Mouse (Mus musculus) midbrain, embryonic 11.5 days (tissue): ENCODE data around the gene Plcl2. TPM values are rescaled to one million over a fixed set of nuclear protein-coding genes. Genes with fewer than 3 reads are reported as not detected.
"Not testable (repeated sequence)": the region's sequence is repeated elsewhere in the genome, so short reads cannot be mapped to it uniquely, and the experiment has no call there.

Source experiments
- ATAC-seq: fragments of 200-750 bp; cut with Nextera tagmentation; 2 replicates; pipeline ENCODE4 v1.8.0; 2017; ENCODE audit warnings: moderate TSS enrichment, moderate library complexity; ENCODE audit not compliant: low FRiP score
- DNase-seq: peaks from one replicate; pipeline ENCODE4 v3.0.0; 2015; ENCODE audit warnings: low spot score; ENCODE audit errors: missing footprints
- H3K27ac ChIP-seq: fragments of 300-500 bp; sonication (generic); 2 replicates; pipeline ENCODE4 v1.5.1; 2014; ENCODE audit warnings: low read depth, low read length
- H3K27me3 ChIP-seq: fragments of 300-500 bp; sonication (generic); 2 replicates; pipeline ENCODE4 v1.6.1; 2014; ENCODE audit warnings: mild to moderate bottlenecking, low read length, moderate library complexity, mixed read lengths; ENCODE audit not compliant: control insufficient read depth, insufficient read depth
- H3K36me3 ChIP-seq: fragments of 300-500 bp; sonication (generic); 2 replicates; pipeline ENCODE4 v1.6.1; 2014; ENCODE audit warnings: mild to moderate bottlenecking, low read length, moderate library complexity, mixed read lengths; ENCODE audit not compliant: control insufficient read depth, insufficient read depth
- H3K4me1 ChIP-seq: fragments of 300-500 bp; sonication (generic); 2 replicates; pipeline ENCODE4 v1.6.1; 2014; ENCODE audit warnings: low read length; ENCODE audit not compliant: control insufficient read depth, insufficient read depth
- H3K4me2 ChIP-seq: fragments of 300-500 bp; sonication (generic); 2 replicates; pipeline ENCODE4 v1.6.1; 2014; ENCODE audit warnings: mild to moderate bottlenecking, moderate library complexity
- H3K4me3 ChIP-seq: fragments of 300-500 bp; sonication (generic); 2 replicates; pipeline ENCODE4 v1.5.1; 2014; ENCODE audit warnings: low read depth, low read length
- H3K9ac ChIP-seq: fragments of 300-500 bp; sonication (generic); 2 replicates; pipeline ENCODE4 v1.6.1; 2014; ENCODE audit warnings: low read length
- H3K9me3 ChIP-seq: fragments of 300-500 bp; sonication (generic); 2 replicates; pipeline ENCODE4 v1.6.1; 2016; ENCODE audit warnings: low read length; ENCODE audit not compliant: control insufficient read depth
- WGBS: fragments of 180-500 bp; shearing (Covaris S2); extraction: QIAGEN DNeasy Blood & Tissue Kit; methylation state at CpG from one replicate; pipeline ENCODE4 v1.1.7; 2014; 5-methylcytosine and 5-hydroxymethylcytosine counted together
- polyA plus RNA-seq: library from polyadenylated mRNA; unstranded; fragments of >200 nt; fragmentation: Nextera tagmentation; extraction: Ambion mirVana; gene quantifications from 2 replicates; pipeline ENCODE4 v1.2.1, GENCODE M21; 2014

Gene Plcl2
- polyA plus RNA-seq, 1 experiment from 2014 or later = 6.1 TPM

DNA sequence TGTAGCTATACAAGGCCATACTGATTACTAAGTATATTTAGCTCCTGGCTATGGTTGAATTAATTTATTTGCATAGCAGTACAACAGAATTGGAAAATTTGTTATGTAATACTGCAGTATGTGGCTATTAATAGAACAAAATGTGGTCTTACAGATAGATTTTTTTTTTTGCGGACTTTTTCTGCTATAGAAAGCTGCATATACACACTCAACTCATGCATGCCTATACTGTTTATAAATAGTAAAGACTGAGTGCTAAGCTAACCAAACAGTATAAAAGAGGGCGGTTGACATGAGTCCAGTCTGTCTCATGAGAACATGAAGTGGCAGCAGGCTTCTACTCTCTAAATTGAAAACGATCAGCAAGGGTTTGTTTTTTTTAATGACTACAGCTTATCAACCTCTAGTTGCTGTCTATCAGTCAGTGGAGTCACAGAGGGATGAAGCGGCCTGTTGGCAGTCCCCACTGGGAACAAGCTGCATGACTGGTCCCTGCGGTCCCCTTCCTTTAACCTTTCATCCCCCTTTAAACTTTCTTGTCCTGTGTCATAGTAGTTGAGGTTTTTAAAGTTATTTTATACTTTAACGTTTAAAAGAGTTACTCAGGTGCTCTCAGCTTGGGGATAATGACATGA is 8.7 kb downstream of the Plcl2 start:
- H3K4me1 ChIP-seq = peaks cover 4% of the 10 kb centered on the region
- WGBS = 87% methylated on average over 6 of the region's 6 CpGs

DNA sequence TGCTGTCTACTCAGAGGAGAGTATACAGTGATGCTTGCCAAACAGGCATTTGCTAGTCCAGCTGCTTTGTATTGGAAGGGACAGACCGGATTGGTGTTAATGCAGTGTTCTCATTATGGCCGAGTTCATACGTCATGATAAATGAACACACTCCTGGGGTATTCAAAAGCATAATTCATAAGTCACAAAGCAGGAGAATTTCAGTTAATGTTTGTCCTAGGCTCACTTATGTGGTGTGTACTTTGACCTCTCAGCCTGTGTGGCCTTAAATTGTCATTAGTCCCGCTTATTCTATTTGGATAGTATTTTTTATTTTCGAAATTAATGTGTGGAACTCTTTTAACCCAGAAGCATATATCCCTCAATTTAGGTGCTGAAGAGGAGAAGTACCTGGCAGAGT is 10.4 kb downstream of the Plcl2 start:
- 92% methylated on average over 5 of the region's 5 CpGs for WGBS

More for the DNA sequence above, 8.7 kb downstream of the Plcl2 start:
- Histone ChIP-seq H3K27me3 (no peaks in the 10 kb centered on the region), H3K27ac (no peak overlapping the region), H3K4me3 (no peak overlapping the region), H3K4me2 (no peak overlapping the region), H3K36me3 (no peaks in the 10 kb centered on the region), H3K9ac (no peak overlapping the region), H3K9me3 (no peaks in the 10 kb centered on the region)
- ATAC-seq = no peak
- DNase-seq = peak; percentile 71

DNA sequence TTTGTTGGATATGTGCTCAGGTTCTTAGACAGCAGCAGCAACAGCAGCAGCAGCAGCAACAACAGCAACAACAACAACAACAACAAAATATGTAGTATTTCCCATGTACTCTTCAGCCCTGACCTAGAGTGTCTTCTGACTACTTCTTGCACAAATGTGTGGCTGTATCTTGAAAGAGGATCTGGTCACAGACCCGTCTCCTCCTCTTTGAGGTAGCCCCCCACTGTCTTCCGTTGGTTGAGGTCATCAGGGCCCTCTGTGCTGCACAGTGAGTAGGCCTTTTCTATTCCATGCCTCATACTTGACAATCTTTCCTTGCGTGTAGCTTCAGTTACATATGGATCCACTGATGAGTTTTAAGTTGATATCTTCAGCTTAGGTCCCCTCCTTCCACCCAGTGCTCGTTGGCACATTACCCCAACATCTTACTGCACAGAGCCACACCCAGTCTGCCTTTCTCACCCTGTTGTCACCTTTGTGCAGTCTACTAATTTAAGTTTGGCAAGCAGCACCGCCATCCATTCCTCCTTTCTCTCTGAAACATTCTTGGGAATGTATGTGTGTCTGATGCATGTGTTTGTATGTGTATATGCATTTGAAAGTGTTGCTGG is 13.4 kb downstream of the Plcl2 start:
- Histone ChIP-seq H3K4me3 (no peak overlapping the region), H3K36me3 (no peaks in the 10 kb centered on the region), H3K9ac (no peak overlapping the region), H3K4me1 (peaks cover 4% of the 10 kb centered on the region), H3K27me3 (no peaks in the 10 kb centered on the region), H3K9me3 (no peaks in the 10 kb centered on the region), H3K27ac (no peak overlapping the region), H3K4me2 (no peak overlapping the region)
- WGBS = 83% methylated on average over 5 of the region's 5 CpGs
- DNase-seq = peak; percentile 49
- no peak for ATAC-seq

More for the DNA sequence above, 10.4 kb downstream of the Plcl2 start:
- no peaks in the 10 kb centered on the region for H3K36me3 ChIP-seq
- no peaks in the 10 kb centered on the region for H3K4me1 ChIP-seq
- H3K27ac ChIP-seq = no peak overlapping the region
- no peaks in the 10 kb centered on the region for H3K27me3 ChIP-seq
- H3K9me3 ChIP-seq = no peaks in the 10 kb centered on the region
- DNase-seq (no peak), ATAC-seq (no peak)
- H3K4me2 ChIP-seq = no peak overlapping the region
- no peak overlapping the region for H3K4me3 ChIP-seq
- H3K9ac ChIP-seq = no peak overlapping the region

DNA sequence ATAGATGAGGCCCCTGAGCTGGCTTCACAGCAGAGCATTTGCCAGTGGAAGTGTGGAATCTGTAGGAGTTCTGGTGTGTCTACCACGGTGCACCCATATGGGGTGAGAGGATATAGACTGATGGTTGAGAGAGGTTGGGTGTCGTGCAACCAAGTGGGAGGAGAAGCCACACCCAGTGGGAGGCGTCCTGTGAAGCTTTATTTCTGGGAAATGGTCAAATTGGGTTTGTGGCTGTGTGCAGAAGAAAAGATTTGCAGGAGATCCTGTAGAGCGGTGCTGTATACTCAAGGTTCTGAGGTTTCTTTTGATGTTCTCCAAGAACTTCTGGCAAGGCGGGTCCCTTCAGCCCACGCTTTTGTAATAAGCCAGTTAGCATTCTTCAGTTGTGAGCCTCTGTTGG is 15.8 kb downstream of the Plcl2 start:
- no peaks in the 10 kb centered on the region for H3K9me3 ChIP-seq
- H3K4me3 ChIP-seq = no peak overlapping the region
- H3K4me2 ChIP-seq = no peak overlapping the region
- DNase-seq = no peak
- no peak overlapping the region for H3K9ac ChIP-seq
- no peaks in the 10 kb centered on the region for H3K27me3 ChIP-seq
- peaks cover 4% of the 10 kb centered on the region for H3K4me1 ChIP-seq
- no peaks in the 10 kb centered on the region for H3K36me3 ChIP-seq
- peak; percentile 30; the same call in 1 of the 2 replicates for ATAC-seq
- WGBS = 79% methylated on average over 6 of the region's 6 CpGs
- no peak overlapping the region for H3K27ac ChIP-seq

DNA sequence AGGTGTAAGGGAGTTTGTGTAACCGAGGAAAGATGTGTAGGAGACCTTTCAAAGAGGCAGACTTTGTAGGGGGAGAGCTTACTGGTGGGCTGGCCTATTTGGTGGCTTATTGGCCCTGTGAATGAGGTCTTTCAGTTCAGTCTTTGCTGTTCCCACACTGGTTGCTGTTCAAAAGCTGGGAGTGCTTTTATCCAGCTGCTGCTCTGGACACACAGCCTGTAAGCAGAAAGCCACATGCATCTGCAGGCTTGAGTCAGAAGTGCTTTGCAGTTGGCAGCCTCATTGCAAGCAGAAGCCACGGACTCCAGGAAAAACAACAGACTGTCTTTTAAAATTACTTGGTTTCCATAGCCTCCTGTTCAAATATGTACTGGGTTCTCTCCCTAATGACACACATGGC is 16.6 kb downstream of the Plcl2 start:
- ATAC-seq = peak; percentile 33; the same call in 1 of the 2 replicates
- DNase-seq = no peak
- H3K4me2 ChIP-seq = no peak overlapping the region
- no peak overlapping the region for H3K4me3 ChIP-seq
- H3K9me3 ChIP-seq = no peaks in the 10 kb centered on the region
- H3K9ac ChIP-seq = no peak overlapping the region
- 50% methylated on average over 2 of the region's 2 CpGs for WGBS
- no peak overlapping the region for H3K27ac ChIP-seq
- no peaks in the 10 kb centered on the region for H3K36me3 ChIP-seq
- no peaks in the 10 kb centered on the region for H3K27me3 ChIP-seq
- H3K4me1 ChIP-seq = peaks cover 4% of the 10 kb centered on the region

DNA sequence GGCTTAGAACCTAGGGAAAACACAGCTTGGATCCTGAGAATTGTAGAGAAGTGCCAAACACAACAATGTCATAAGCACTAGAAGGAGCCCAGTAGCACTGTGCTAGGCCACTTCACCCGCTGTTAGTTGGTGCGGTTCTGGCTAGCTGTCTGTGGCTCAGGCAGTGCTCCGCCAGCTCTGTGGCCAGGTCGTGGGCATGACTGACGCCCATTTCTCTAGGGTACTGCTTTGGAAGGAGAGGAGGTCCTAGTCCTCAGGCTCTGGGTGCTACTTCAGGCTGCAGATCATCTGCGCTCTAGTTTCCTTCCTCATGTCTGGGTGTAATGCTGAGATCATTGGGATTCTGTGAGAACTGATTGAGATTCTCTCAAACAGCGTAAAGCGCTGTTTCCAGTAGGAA is 20.9 kb downstream of the Plcl2 start:
- Histone ChIP-seq H3K4me2 (no peak overlapping the region), H3K36me3 (no peaks in the 10 kb centered on the region), H3K27ac (no peak overlapping the region), H3K9ac (no peak overlapping the region), H3K4me3 (no peak overlapping the region), H3K27me3 (no peaks in the 10 kb centered on the region), H3K4me1 (peaks cover 1% of the 10 kb centered on the region), H3K9me3 (no peaks in the 10 kb centered on the region)
- ATAC-seq (no peak), DNase-seq (no peak)
- 89% methylated on average over 8 of the region's 8 CpGs for WGBS

DNA sequence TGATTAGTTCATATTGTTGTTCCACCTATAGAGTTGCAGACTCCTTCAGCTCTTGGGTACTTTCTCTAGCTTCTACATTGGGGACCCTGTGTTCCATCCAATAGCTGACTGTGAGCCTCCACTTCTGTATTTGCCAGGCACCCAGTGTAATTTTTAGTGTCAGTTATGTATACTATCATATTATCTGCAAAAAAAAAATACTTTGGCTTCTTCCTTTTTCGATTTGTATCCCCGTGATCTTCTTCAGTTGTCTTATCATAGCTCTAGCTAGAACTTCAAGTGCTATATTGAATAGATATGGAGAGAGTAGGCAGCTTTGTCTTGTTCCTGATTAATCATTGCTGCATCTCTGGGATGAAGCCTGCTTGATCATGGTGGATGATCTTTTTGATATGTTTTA is 25.7 kb downstream of the Plcl2 start:
- DNase-seq, H3K4me3 ChIP-seq, H3K36me3 ChIP-seq, H3K27me3 ChIP-seq, ATAC-seq, H3K4me1 ChIP-seq, H3K4me2 ChIP-seq, H3K9me3 ChIP-seq, H3K27ac ChIP-seq, H3K9ac ChIP-seq: not testable (repeated sequence)
- 91% methylated on average over 2 of the region's 2 CpGs for WGBS

DNA sequence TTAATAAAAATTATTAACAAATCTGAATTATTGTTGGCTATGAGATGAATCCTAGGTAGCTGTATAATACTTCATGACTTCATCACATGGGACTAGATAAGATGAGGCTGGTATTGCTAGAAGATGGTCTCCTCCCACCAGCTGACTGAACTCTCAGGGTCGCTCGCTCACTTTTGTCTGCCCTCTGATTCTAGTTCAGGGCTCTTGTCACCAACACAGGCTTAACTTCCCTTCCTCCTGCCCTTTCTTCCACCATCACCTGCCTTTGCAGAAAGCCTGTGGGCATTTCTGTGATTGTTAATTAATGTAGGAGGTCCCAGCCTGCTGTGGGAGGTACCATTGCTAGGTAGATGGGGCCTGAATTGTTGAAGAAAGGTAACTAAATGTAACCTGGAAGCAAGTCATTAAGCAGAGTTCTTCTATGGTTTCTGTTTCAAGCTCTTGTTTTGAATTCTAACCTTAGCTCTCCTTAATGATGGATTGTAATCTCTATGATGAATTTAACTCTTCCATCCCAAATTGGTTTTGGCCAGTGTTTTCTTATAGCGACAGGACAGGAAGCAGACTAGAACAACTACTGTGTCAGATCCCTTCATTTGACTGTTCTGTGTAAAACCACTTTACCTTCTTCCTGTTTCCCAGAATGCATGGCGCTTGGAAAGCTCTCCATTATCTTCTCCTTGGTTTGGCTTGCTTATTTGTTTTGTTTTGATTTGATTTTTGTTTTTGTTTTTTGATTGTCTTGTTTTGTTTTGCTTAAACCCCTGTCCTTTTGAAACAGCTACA is 27.4 kb downstream of the Plcl2 start:
- no peak overlapping the region for H3K9ac ChIP-seq
- DNase-seq (no peak), ATAC-seq (no peak)
- no peaks in the 10 kb centered on the region for H3K9me3 ChIP-seq
- H3K27me3 ChIP-seq = no peaks in the 10 kb centered on the region
- H3K4me1 ChIP-seq = no peaks in the 10 kb centered on the region
- H3K36me3 ChIP-seq = no peaks in the 10 kb centered on the region
- WGBS = 88% methylated on average over 4 of the region's 4 CpGs
- H3K4me3 ChIP-seq = no peak overlapping the region
- no peak overlapping the region for H3K27ac ChIP-seq
- H3K4me2 ChIP-seq = no peak overlapping the region

DNA sequence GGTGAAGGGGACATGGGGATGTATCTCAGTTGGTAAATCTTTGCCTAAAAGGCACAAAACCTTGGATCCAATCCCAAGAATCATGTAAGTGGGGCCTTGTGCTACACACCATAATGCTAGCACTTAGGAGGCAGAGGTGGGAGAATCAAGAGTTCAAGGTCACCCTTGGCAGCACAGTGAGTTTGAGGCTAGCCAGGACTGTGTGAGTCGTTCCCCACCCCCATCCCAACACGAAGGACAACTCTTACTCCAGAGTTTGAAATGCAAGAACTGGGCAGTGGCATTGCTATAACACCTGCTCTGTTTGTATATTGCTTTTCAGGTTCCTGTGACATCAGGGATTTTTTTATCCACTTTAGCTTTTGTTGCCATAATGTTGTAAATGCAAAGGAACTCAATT is 28.6 kb downstream of the Plcl2 start:
- no peak for DNase-seq
- Histone ChIP-seq H3K4me2 (no peak overlapping the region), H3K9ac (no peak overlapping the region), H3K4me3 (no peak overlapping the region), H3K36me3 (no peaks in the 10 kb centered on the region), H3K27ac (no peak overlapping the region), H3K4me1 (no peaks in the 10 kb centered on the region), H3K9me3 (no peaks in the 10 kb centered on the region), H3K27me3 (no peaks in the 10 kb centered on the region)
- WGBS = 89% methylated on average over 2 of the region's 2 CpGs
- no peak for ATAC-seq
